Mouse (Mus musculus) liver, adult 2 months (tissue): ENCODE results near the gene Sh2b3.

Experiments used
- CTCF ChIP-seq: fragments of 200-500 bp; IDR thresholded peaks from 2 replicates; pipeline ENCODE4 v1.5.1; 2011; ENCODE audit warnings: low read depth, low read length, control low read depth
- POLR2A ChIP-seq: fragments of 200-500 bp; IDR thresholded peaks from 2 replicates; pipeline ENCODE4 v1.6.1; 2011; ENCODE audit warnings: low read length, control low read depth; ENCODE audit not compliant: insufficient read depth; ENCODE audit errors: extremely low read depth

DNA sequence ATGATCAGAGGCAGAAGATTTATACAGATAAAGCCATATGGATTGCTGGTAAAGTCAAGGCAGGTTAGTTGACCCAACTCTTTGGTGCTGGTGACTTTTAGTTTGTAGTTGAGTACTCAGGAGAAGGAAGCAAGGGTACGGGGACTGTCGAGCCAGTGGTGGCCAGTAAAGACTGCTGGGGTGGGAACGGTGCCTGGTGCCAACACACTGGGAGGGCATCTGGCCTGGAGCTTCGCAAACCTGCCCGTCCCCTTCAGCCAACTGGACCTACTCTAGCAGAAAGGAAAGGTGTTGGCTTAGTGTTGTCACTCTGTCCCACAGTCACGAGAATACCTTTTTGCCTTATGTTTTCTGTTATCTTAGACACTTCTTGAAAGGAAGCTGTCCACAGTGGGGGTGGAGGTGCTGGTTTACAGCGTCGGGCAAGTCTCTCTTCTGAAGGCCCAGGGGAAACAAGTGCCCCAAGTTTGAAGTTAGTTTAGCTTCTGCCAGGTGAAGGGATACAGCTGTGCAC, 21.5 kb downstream of the Sh2b3 start:
- TF ChIP-seq CTCF (no peak), POLR2A (no peak)
